ENCODE assay signal across 17 mouse cellular contexts in genomic region chr10:122566601-122567000, GRCm38 (mm10).
DNase-seq lines count a peak whose midpoint lies in the region; ATAC-seq and TF ChIP-seq lines count a peak whose summit lies in the region.
"Had no signal": no experiment of that assay in that cellular context is flagged by ENCODE, and none has a peak within 500 bp of the region (broad histone marks: within the 10 kb centered on the region; RNA-seq: fewer than 3 reads in every experiment).

No protein-coding gene starts in this region.

- no peak overlapping the region for H3K4me3 ChIP-seq in liver, embryonic 11.5 days (ENCODE audit: low read depth, low read length)
- H3K4me3 ChIP-seq in CH12.LX (replicated peaks in 1 of 3; ENCODE audit: low read depth in 2 of 3, low read length in 2 of 3, poor library complexity in 1 of 3): no peak overlapping the region
- H3K4me3 ChIP-seq in limb, embryonic 10.5 days: no peak overlapping the region
- H3K4me3 ChIP-seq: embryonic facial prominence, embryonic 10.5 days; heart, embryonic 13.5 days; kidney, embryonic 15.5 days; neural tube, embryonic 15.5 days had no signal

- 45% methylated on average over 4 of the region's 4 CpGs for WGBS in liver, embryonic 11.5 days
- WGBS in limb, embryonic 10.5 days: 60% methylated on average over 4 of the region's 4 CpGs

- no peak for TF ChIP-seq RAD21 in CH12.LX (IDR thresholded peaks at IDR 0.05; ENCODE audit: low read depth, low read length)

- peak in 1 of 2 experiments; percentile 36; a peak in 2 of 4 replicates for TF ChIP-seq CTCF in CH12.LX (conservative IDR thresholded peaks at IDR 0.05 in 1 of 2, IDR thresholded peaks at IDR 0.05 in 1 of 2; ENCODE audit: low read depth in 2 of 2, low read length in 2 of 2)

- ATAC-seq in liver, embryonic 11.5 days (replicated peaks; ENCODE audit: low FRiP score): no peak
- ATAC-seq: forebrain, embryonic 14.5 days; liver, postnatal 0 days had no signal

- no peaks in the 10 kb centered on the region for H3K4me1 ChIP-seq in liver, embryonic 11.5 days (replicated peaks; ENCODE audit: control insufficient read depth, insufficient read depth, low read length)
- peaks cover 5 to 11% of the 10 kb centered on the region in 2 experiments for H3K4me1 ChIP-seq in CH12.LX (ENCODE audit: control insufficient read depth in 1 of 2, insufficient read depth in 2 of 2)
- peaks cover 28% of the 10 kb centered on the region for H3K4me1 ChIP-seq in limb, embryonic 10.5 days
- H3K4me1 ChIP-seq: heart, embryonic 13.5 days had no signal

- TF ChIP-seq POLR2A in CH12.LX (IDR thresholded peaks at IDR 0.05; ENCODE audit: low read depth, low read length): no peak

- H3K27ac ChIP-seq in liver, embryonic 11.5 days (ENCODE audit: low read depth, low read length): no peak overlapping the region
- no peak overlapping the region for H3K27ac ChIP-seq in CH12.LX (ENCODE audit: insufficient read depth, low read depth)
- H3K27ac ChIP-seq in limb, embryonic 10.5 days: no peak overlapping the region
- H3K27ac ChIP-seq: embryonic facial prominence, embryonic 10.5 days; heart, embryonic 13.5 days; kidney, embryonic 15.5 days; neural tube, embryonic 15.5 days had no signal

- H3K36me3 ChIP-seq in liver, embryonic 11.5 days (ENCODE audit: control insufficient read depth, insufficient read depth, low read length): no peaks in the 10 kb centered on the region
- H3K36me3 ChIP-seq in CH12.LX (replicated peaks in 1 of 2; ENCODE audit: control insufficient read depth in 1 of 2, insufficient read depth in 1 of 2, low read length in 1 of 2): no peaks in the 10 kb centered on the region
- H3K36me3 ChIP-seq in limb, embryonic 10.5 days: no peaks in the 10 kb centered on the region
- H3K36me3 ChIP-seq: embryonic facial prominence, embryonic 10.5 days; heart, embryonic 13.5 days; kidney, embryonic 15.5 days; neural tube, embryonic 15.5 days had no signal

- in situ Hi-C loops in CH12.LX (cut with MboI; ENCODE audit: low pct_ligation_motif_present, low pct_unique_long_range_greater_than_20kb, low sequenced_read_pairs): no loop called here

- H3K9ac ChIP-seq in liver, embryonic 11.5 days (ENCODE audit: low read depth, low read length): no peak overlapping the region
- no peak overlapping the region for H3K9ac ChIP-seq in CH12.LX (ENCODE audit: insufficient read depth, low read depth)
- H3K9ac ChIP-seq: heart, embryonic 13.5 days; kidney, embryonic 15.5 days; liver, postnatal 0 days; neural tube, embryonic 15.5 days had no signal

- dilution Hi-C loops in CH12.LX (cut with MboI; ENCODE audit: extremely low pct_ligation_motif_present, extremely low pct_unique_long_range_greater_than_20kb, low sequenced_read_pairs): no loop called here

- no peaks in the 10 kb centered on the region for H3K79me2 ChIP-seq in CH12.LX (replicated peaks; ENCODE audit: control insufficient read depth, extremely low read depth, insufficient read depth, poor library complexity, severe bottlenecking)

- DNase-seq in liver, embryonic 11.5 days (ENCODE audit: low spot score): peak; percentile 11
- DNase-seq in liver: no peak
- peak; percentile 17 for DNase-seq in CH12.LX (ENCODE audit: extremely low read depth)
- peak; percentile 58 for DNase-seq in induced T-regulatory cell, adult 2 months (ENCODE audit: low read depth)
- DNase-seq in thymus, postnatal 4 days: peak; percentile 56
- no peak for DNase-seq in limb, embryonic 10.5 days (ENCODE audit: low spot score)
- DNase-seq in c-Kit-positive CD71-positive TER-119-positive erythroid progenitor cells, embryonic 14.5 days (ENCODE audit: low spot score): no peak
- DNase-seq: cerebellum, postnatal 10 days; gastrocnemius, postnatal 36 days; heart, postnatal 4 days; liver, postnatal 0 days; right cerebral cortex, postnatal 25 days had no signal

- no peak overlapping the region for H3K4me2 ChIP-seq in liver, embryonic 11.5 days
- H3K4me2 ChIP-seq in CH12.LX (ENCODE audit: insufficient read depth, low read depth, poor library complexity, severe bottlenecking): no peak overlapping the region
- H3K4me2 ChIP-seq: heart, embryonic 13.5 days; kidney, embryonic 15.5 days; neural tube, embryonic 15.5 days had no signal

- no peaks in the 10 kb centered on the region for H3K27me3 ChIP-seq in liver, embryonic 11.5 days (replicated peaks; ENCODE audit: control insufficient read depth, insufficient read depth, low read length)
- no peaks in the 10 kb centered on the region for H3K27me3 ChIP-seq in CH12.LX (replicated peaks)
- H3K27me3 ChIP-seq in limb, embryonic 10.5 days (ENCODE audit: low read depth, poor library complexity, severe bottlenecking): no peaks in the 10 kb centered on the region
- H3K27me3 ChIP-seq: heart, embryonic 13.5 days; neural tube, embryonic 15.5 days had no signal

- TF ChIP-seq EP300 in CH12.LX (IDR thresholded peaks at IDR 0.05; ENCODE audit: low read length): no peak

- no peaks in the 10 kb centered on the region for H3K9me3 ChIP-seq in liver, embryonic 11.5 days (ENCODE audit: control insufficient read depth, low read length)
- H3K9me3 ChIP-seq in CH12.LX (replicated peaks; ENCODE audit: low read length): no peaks in the 10 kb centered on the region
- no peaks in the 10 kb centered on the region for H3K9me3 ChIP-seq in limb, embryonic 10.5 days (replicated peaks)
- H3K9me3 ChIP-seq: embryonic facial prominence, embryonic 10.5 days; heart, embryonic 13.5 days; kidney, embryonic 15.5 days; neural tube, embryonic 15.5 days had no signal

TF ChIP-seq in CH12.LX, 34 proteins besides CTCF, POLR2A, EP300 and RAD21:
- TF ChIP-seq JUND (conservative IDR thresholded peaks at IDR 0.05; ENCODE audit: low read depth, low read length) (no peak), JUN (IDR thresholded peaks at IDR 0.05; ENCODE audit: insufficient read depth, low read depth, low read length) (no peak), ZNF384 (IDR thresholded peaks at IDR 0.05; ENCODE audit: low read depth, low read length) (no peak), MEF2A (IDR thresholded peaks at IDR 0.05; ENCODE audit: borderline replicate concordance, low read depth, low read length) (no peak), MAX (IDR thresholded peaks at IDR 0.05; ENCODE audit: low read length) (no peak), USF2 (conservative IDR thresholded peaks at IDR 0.05; ENCODE audit: low read depth, low read length) (no peak), UBTF (IDR thresholded peaks at IDR 0.05; ENCODE audit: low read depth, low read length) (no peak)
TF ChIP-seq in CH12.LX: peak in this region for 0.

Comparison
In these comparisons a context has a peak if more than half of its experiments do, and no peak if none do; other contexts are left out.
1. DNase-seq: peak in liver, embryonic 11.5 days (single experiment), CH12.LX (single experiment), induced T-regulatory cell, adult 2 months (single experiment) and thymus, postnatal 4 days (single experiment); none in liver (single experiment), limb, embryonic 10.5 days (single experiment) and c-Kit-positive CD71-positive TER-119-positive erythroid progenitor cells, embryonic 14.5 days (single experiment).